Comparison of ENCODE assay signal across 23 mouse cellular contexts in genomic region chr10:19355076-19355475, GRCm38 (mm10). TPM values are rescaled to one million over a fixed set of nuclear protein-coding genes. Genes with fewer than 3 reads are reported as not detected.
DNase-seq lines count a peak whose midpoint lies in the region; ATAC-seq lines count a peak whose summit lies in the region.
"Had no signal": no experiment of that assay in that cellular context is flagged by ENCODE, and none has a peak within 500 bp of the region (broad histone marks: within the 10 kb centered on the region; RNA-seq: fewer than 3 reads in every experiment).

No protein-coding gene starts in this region.

- ATAC-seq in embryonic facial prominence, embryonic 11.5 days (replicated peaks; ENCODE audit: insufficient number of reproducible peaks, low FRiP score, low TSS enrichment, low read depth), result no peak
- ATAC-seq in hindbrain, embryonic 11.5 days (ENCODE audit: low FRiP score), result no peak
- ATAC-seq in hindbrain, embryonic 16.5 days, result no peak
- no peak for ATAC-seq in neural tube, embryonic 15.5 days (ENCODE audit: low FRiP score)

- no peak overlapping the region for H3K9ac ChIP-seq in embryonic facial prominence, embryonic 11.5 days (replicated peaks; ENCODE audit: low read length)
- no peak overlapping the region for H3K9ac ChIP-seq in hindbrain, embryonic 11.5 days (ENCODE audit: low read depth, low read length)
- no peak overlapping the region for H3K9ac ChIP-seq in hindbrain, embryonic 16.5 days (ENCODE audit: low read depth, low read length)
- no peak overlapping the region for H3K9ac ChIP-seq in neural tube, embryonic 15.5 days (replicated peaks)
- H3K9ac ChIP-seq: heart, embryonic 13.5 days; kidney, embryonic 15.5 days; limb, embryonic 13.5 days; liver, embryonic 13.5 days; stomach, embryonic 15.5 days had no signal

- H3K9me3 ChIP-seq in embryonic facial prominence, embryonic 11.5 days (replicated peaks; ENCODE audit: control insufficient read depth, low read length), result no peaks in the 10 kb centered on the region
- H3K9me3 ChIP-seq in embryonic facial prominence, embryonic 10.5 days, result no peaks in the 10 kb centered on the region
- H3K9me3 ChIP-seq in hindbrain, embryonic 11.5 days (ENCODE audit: control insufficient read depth, low read length), result no peaks in the 10 kb centered on the region
- no peaks in the 10 kb centered on the region for H3K9me3 ChIP-seq in hindbrain, embryonic 16.5 days (ENCODE audit: control insufficient read depth, low read length)
- H3K9me3 ChIP-seq in neural tube, embryonic 15.5 days (replicated peaks), result no peaks in the 10 kb centered on the region
- H3K9me3 ChIP-seq: heart, embryonic 13.5 days; kidney, embryonic 15.5 days; limb, embryonic 13.5 days; liver, embryonic 13.5 days; stomach, embryonic 15.5 days had no signal

- no peaks in the 10 kb centered on the region for H3K36me3 ChIP-seq in embryonic facial prominence, embryonic 11.5 days (replicated peaks; ENCODE audit: control insufficient read depth, insufficient read depth, low read depth, low read length)
- no peaks in the 10 kb centered on the region for H3K36me3 ChIP-seq in embryonic facial prominence, embryonic 10.5 days (replicated peaks)
- H3K36me3 ChIP-seq in hindbrain, embryonic 11.5 days (ENCODE audit: control insufficient read depth, insufficient read depth, low read length), result no peaks in the 10 kb centered on the region
- no peaks in the 10 kb centered on the region for H3K36me3 ChIP-seq in hindbrain, embryonic 16.5 days (ENCODE audit: control insufficient read depth, insufficient read depth, low read length)
- no peaks in the 10 kb centered on the region for H3K36me3 ChIP-seq in neural tube, embryonic 15.5 days
- H3K36me3 ChIP-seq: heart, embryonic 13.5 days; kidney, embryonic 15.5 days; limb, embryonic 13.5 days; liver, embryonic 13.5 days; stomach, embryonic 15.5 days had no signal

- DNase-seq in embryonic facial prominence, embryonic 11.5 days (ENCODE audit: low spot score), result peak; percentile 24
- DNase-seq in embryonic facial prominence, embryonic 10.5 days (ENCODE audit: low spot score), result no peak
- peak; percentile 59 for DNase-seq in hindbrain, embryonic 11.5 days (ENCODE audit: low spot score)
- peak; percentile 38 for DNase-seq in neural tube, embryonic 10.5 days (ENCODE audit: extremely low spot score, low spot score)
- no peak for DNase-seq in yolk sac, embryonic 10.5 days (ENCODE audit: low spot score)
- DNase-seq: adrenal gland, postnatal 10 days; cerebellum, adult 2 months; cerebellum, postnatal 25 days; embryo, embryonic 11 days; gastrocnemius, postnatal 25 days; heart, adult 2 months; kidney, adult 11 months; kidney, postnatal 36 days; liver, embryonic 13.5 days; lung, adult 2 months; lung, postnatal 14 days; thymus, postnatal 25 days had no signal

- no peak overlapping the region for H3K4me2 ChIP-seq in embryonic facial prominence, embryonic 11.5 days (ENCODE audit: low read depth, low read length)
- H3K4me2 ChIP-seq in hindbrain, embryonic 11.5 days (replicated peaks; ENCODE audit: low read depth, low read length), result peak overlapping the region; percentile 31
- H3K4me2 ChIP-seq in hindbrain, embryonic 16.5 days (ENCODE audit: low read length), result no peak overlapping the region
- H3K4me2 ChIP-seq in neural tube, embryonic 15.5 days, result no peak overlapping the region
- H3K4me2 ChIP-seq: heart, embryonic 13.5 days; kidney, embryonic 15.5 days; limb, embryonic 13.5 days; liver, embryonic 13.5 days; stomach, embryonic 15.5 days had no signal

- WGBS in embryonic facial prominence, embryonic 11.5 days, result 1% methylated on average over 8 of the region's 8 CpGs
- WGBS in embryonic facial prominence, embryonic 10.5 days, result 3% methylated on average over 8 of the region's 8 CpGs
- WGBS in hindbrain, embryonic 11.5 days, result 2% methylated on average over 8 of the region's 8 CpGs
- under 1% methylated on average over 8 of the region's 8 CpGs for WGBS in hindbrain, embryonic 16.5 days
- 4% methylated on average over 8 of the region's 8 CpGs for WGBS in neural tube, embryonic 15.5 days

- no peak overlapping the region for H3K27ac ChIP-seq in embryonic facial prominence, embryonic 11.5 days (replicated peaks; ENCODE audit: low read depth, low read length)
- no peak overlapping the region for H3K27ac ChIP-seq in embryonic facial prominence, embryonic 10.5 days (replicated peaks)
- no peak overlapping the region for H3K27ac ChIP-seq in hindbrain, embryonic 11.5 days (ENCODE audit: low read depth, low read length)
- H3K27ac ChIP-seq in hindbrain, embryonic 16.5 days (ENCODE audit: low read depth, low read length), result no peak overlapping the region
- no peak overlapping the region for H3K27ac ChIP-seq in neural tube, embryonic 15.5 days (replicated peaks)
- H3K27ac ChIP-seq: heart, adult 2 months; heart, embryonic 13.5 days; kidney, embryonic 15.5 days; limb, embryonic 13.5 days; liver, embryonic 13.5 days; stomach, embryonic 15.5 days had no signal

- no peak overlapping the region for H3K4me3 ChIP-seq in embryonic facial prominence, embryonic 11.5 days (ENCODE audit: low read depth, low read length)
- no peak overlapping the region for H3K4me3 ChIP-seq in embryonic facial prominence, embryonic 10.5 days
- H3K4me3 ChIP-seq in hindbrain, embryonic 11.5 days (ENCODE audit: low read depth, low read length), result peak overlapping the region; percentile 16; the same call in 1 of the 2 replicates
- H3K4me3 ChIP-seq in hindbrain, embryonic 16.5 days (ENCODE audit: low read length), result no peak overlapping the region
- no peak overlapping the region for H3K4me3 ChIP-seq in neural tube, embryonic 15.5 days (replicated peaks)
- H3K4me3 ChIP-seq: heart, adult 2 months; heart, embryonic 13.5 days; kidney, embryonic 15.5 days; limb, embryonic 13.5 days; liver, embryonic 13.5 days; stomach, embryonic 15.5 days had no signal

- peaks cover 62% of the 10 kb centered on the region for H3K27me3 ChIP-seq in embryonic facial prominence, embryonic 11.5 days (ENCODE audit: control insufficient read depth, insufficient read depth, low read length)
- H3K27me3 ChIP-seq in embryonic facial prominence, embryonic 10.5 days (replicated peaks; ENCODE audit: low read depth, poor library complexity, severe bottlenecking), result peaks cover 100% of the 10 kb centered on the region
- H3K27me3 ChIP-seq in hindbrain, embryonic 11.5 days (ENCODE audit: control insufficient read depth, insufficient read depth, low read length), result peaks cover 73% of the 10 kb centered on the region
- peaks cover 56% of the 10 kb centered on the region for H3K27me3 ChIP-seq in hindbrain, embryonic 16.5 days (replicated peaks; ENCODE audit: control insufficient read depth, insufficient read depth, low read length)
- peaks cover 87% of the 10 kb centered on the region for H3K27me3 ChIP-seq in neural tube, embryonic 15.5 days (replicated peaks)

- H3K4me1 ChIP-seq in embryonic facial prominence, embryonic 11.5 days (ENCODE audit: control insufficient read depth, insufficient read depth, low read length), result peaks cover 4% of the 10 kb centered on the region; the same call in 1 of the 2 replicates
- peaks cover 20% of the 10 kb centered on the region for H3K4me1 ChIP-seq in embryonic facial prominence, embryonic 10.5 days
- H3K4me1 ChIP-seq in hindbrain, embryonic 11.5 days (replicated peaks; ENCODE audit: control insufficient read depth, insufficient read depth, low read length), result no peaks in the 10 kb centered on the region; the same call in 1 of the 2 replicates
- H3K4me1 ChIP-seq in hindbrain, embryonic 16.5 days (ENCODE audit: control insufficient read depth, insufficient read depth, low read depth, low read length), result peaks cover 7% of the 10 kb centered on the region
- peaks cover 13% of the 10 kb centered on the region for H3K4me1 ChIP-seq in neural tube, embryonic 15.5 days
- H3K4me1 ChIP-seq: liver, embryonic 13.5 days had no signal

RNA-seq across cellular contexts. Expression of gene Olig3, which starts 1.3 kb away (rescaled TPM):
- polyA plus RNA-seq in embryonic facial prominence, embryonic 11.5 days (2014; fragmentation: Nextera tagmentation; extraction: Ambion mirVana), result 1.4 and 2.0 TPM in 2 replicates
- polyA plus RNA-seq in embryonic facial prominence, embryonic 10.5 days (2016; fragmentation: Nextera tagmentation; extraction: Ambion mirVana), result 3.4 and 10.2 TPM in 2 replicates
- polyA plus RNA-seq in hindbrain, embryonic 11.5 days (2014; fragmentation: Nextera tagmentation; extraction: Ambion mirVana), result 46.6 and 58.5 TPM in 2 replicates
- polyA plus RNA-seq in hindbrain, embryonic 16.5 days (2015; fragmentation: Nextera tagmentation; extraction: Ambion mirVana), result 5.0 and 6.7 TPM in 2 replicates
- 14.9 and 17.3 TPM in 2 replicates for polyA plus RNA-seq in neural tube, embryonic 15.5 days (2015; fragmentation: Nextera tagmentation; extraction: Ambion mirVana)
- polyA plus RNA-seq: heart, adult 2 months; heart, embryonic 13.5 days; kidney, embryonic 15.5 days; limb, embryonic 13.5 days; liver, embryonic 13.5 days had no signal

Comparison
In these comparisons a context has a peak if more than half of its experiments do, and no peak if none do; other contexts are left out.
1. DNase-seq: peak in embryonic facial prominence, embryonic 11.5 days (single experiment), hindbrain, embryonic 11.5 days (single experiment) and neural tube, embryonic 10.5 days (single experiment); none in embryonic facial prominence, embryonic 10.5 days (single experiment) and yolk sac, embryonic 10.5 days (single experiment).